In the genomic region with DNA sequence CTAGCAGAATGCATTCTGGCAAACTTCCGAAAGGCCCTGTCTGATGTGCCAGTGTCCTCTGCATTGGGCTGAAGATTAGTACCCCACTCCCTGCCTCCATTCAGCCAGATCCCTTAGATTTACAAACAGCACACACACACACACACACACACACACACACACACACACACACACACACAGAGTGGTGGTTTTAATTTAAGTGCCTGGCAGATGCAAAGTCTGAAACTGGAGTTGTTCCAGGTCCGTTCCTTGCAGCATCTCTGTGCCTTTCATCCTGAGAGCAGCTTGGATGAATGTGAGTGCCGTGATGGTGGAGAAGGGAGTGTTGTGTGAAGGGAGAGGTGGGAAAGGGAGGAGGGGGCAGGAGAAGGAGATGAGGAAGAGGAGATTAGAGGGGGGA, we compare ENCODE assay signal across 14 mouse cellular contexts. TPM values are rescaled to one million over a fixed set of nuclear protein-coding genes. Genes with fewer than 3 reads are reported as not detected.
DNase-seq lines count a peak whose midpoint lies in the region; ATAC-seq and TF ChIP-seq lines count a peak whose summit lies in the region.
"Had no signal": no experiment of that assay in that cellular context is flagged by ENCODE, and none has a peak within 500 bp of the region (broad histone marks: within the 10 kb centered on the region; RNA-seq: fewer than 3 reads in every experiment).

No protein-coding gene starts in this region.

- H3K9me3 ChIP-seq in hindbrain, embryonic 13.5 days: peaks cover 6% of the 10 kb centered on the region; the same call in 1 of the 2 replicates
- H3K9me3 ChIP-seq in hindbrain, embryonic 12.5 days (replicated peaks): no peaks in the 10 kb centered on the region
- H3K9me3 ChIP-seq in midbrain, postnatal 0 days (ENCODE audit: low read length): no peaks in the 10 kb centered on the region
- H3K9me3 ChIP-seq: embryonic facial prominence, embryonic 13.5 days had no signal

- H3K4me2 ChIP-seq in hindbrain, embryonic 13.5 days: peak overlapping the region; percentile 19
- no peak overlapping the region; the same call in 1 of the 2 replicates for H3K4me2 ChIP-seq in hindbrain, embryonic 12.5 days (replicated peaks)
- H3K4me2 ChIP-seq in midbrain, postnatal 0 days (ENCODE audit: low read depth, low read length, poor library complexity, severe bottlenecking): peak overlapping the region; percentile 20; the same call in 1 of the 2 replicates
- H3K4me2 ChIP-seq: embryonic facial prominence, embryonic 13.5 days had no signal

- DNase-seq in brain, adult 2 months (ENCODE audit: low read depth, low spot score): peak; percentile 89
- peak; percentile 41 to 42 for DNase-seq in frontal cortex, postnatal 14 days (ENCODE audit: low spot score in 2 of 2)
- DNase-seq in midbrain, postnatal 0 days (ENCODE audit: low spot score): peak; percentile 67
- DNase-seq in kidney, adult 2 months: no peak
- no peak for DNase-seq in thymus, postnatal 36 days
- DNase-seq: cerebellum, adult 9-10 months; heart, adult 2 months; kidney, postnatal 4 days had no signal

- no peaks in the 10 kb centered on the region for H3K36me3 ChIP-seq in hindbrain, embryonic 13.5 days
- no peaks in the 10 kb centered on the region for H3K36me3 ChIP-seq in hindbrain, embryonic 12.5 days
- H3K36me3 ChIP-seq in midbrain, postnatal 0 days (ENCODE audit: insufficient read depth, low read length): no peaks in the 10 kb centered on the region
- no peaks in the 10 kb centered on the region for H3K36me3 ChIP-seq in kidney, adult 2 months (ENCODE audit: control insufficient read depth, insufficient read depth, low read length)
- H3K36me3 ChIP-seq: embryonic facial prominence, embryonic 13.5 days had no signal

- ATAC-seq in hindbrain, embryonic 13.5 days (ENCODE audit: low FRiP score): no peak
- no peak for ATAC-seq in hindbrain, embryonic 12.5 days (ENCODE audit: low FRiP score)
- ATAC-seq in midbrain, postnatal 0 days (ENCODE audit: low FRiP score): no peak
- no peak for ATAC-seq in erythroid progenitor cell, adult 5-6 weeks (replicated peaks; ENCODE audit: low FRiP score, poor library complexity, severe bottlenecking)

- 0 out of 2 replicates have a peak overlapping the region, but pooled peaks have one; percentile 10 for H3K27ac ChIP-seq in hindbrain, embryonic 13.5 days
- H3K27ac ChIP-seq in hindbrain, embryonic 12.5 days: no peak overlapping the region
- no peak overlapping the region for H3K27ac ChIP-seq in midbrain, postnatal 0 days (ENCODE audit: low read depth, low read length)
- H3K27ac ChIP-seq in kidney, adult 2 months (ENCODE audit: insufficient read depth, low read depth, low read length): no peak overlapping the region
- H3K27ac ChIP-seq: embryonic facial prominence, embryonic 13.5 days; heart, adult 2 months; macrophage had no signal

- peak overlapping the region; percentile 35; the same call in 1 of the 2 replicates for H3K9ac ChIP-seq in hindbrain, embryonic 13.5 days
- no peak overlapping the region for H3K9ac ChIP-seq in hindbrain, embryonic 12.5 days
- no peak overlapping the region for H3K9ac ChIP-seq in midbrain, postnatal 0 days (replicated peaks; ENCODE audit: low read length, poor library complexity, severe bottlenecking)
- H3K9ac ChIP-seq: embryonic facial prominence, embryonic 13.5 days had no signal

- WGBS in hindbrain, embryonic 13.5 days: 37% methylated on average over 3 of the region's 3 CpGs
- 37% methylated on average over 3 of the region's 3 CpGs for WGBS in hindbrain, embryonic 12.5 days
- 34% methylated on average over 3 of the region's 3 CpGs for WGBS in midbrain, postnatal 0 days
- 60% methylated on average over 3 of the region's 3 CpGs for WGBS in kidney, adult 2 months

- TF ChIP-seq POLR2A in kidney, adult 2 months (IDR thresholded peaks at IDR 0.05; ENCODE audit: low read depth, low read length): no peak

- H3K27me3 ChIP-seq in hindbrain, embryonic 13.5 days: no peaks in the 10 kb centered on the region
- no peaks in the 10 kb centered on the region for H3K27me3 ChIP-seq in hindbrain, embryonic 12.5 days
- no peaks in the 10 kb centered on the region for H3K27me3 ChIP-seq in midbrain, postnatal 0 days (ENCODE audit: insufficient read depth, low read length)
- H3K27me3 ChIP-seq in kidney, adult 2 months (replicated peaks; ENCODE audit: control insufficient read depth, insufficient read depth, low read length): no peaks in the 10 kb centered on the region

- H3K4me3 ChIP-seq in hindbrain, embryonic 13.5 days: no peak overlapping the region
- no peak overlapping the region for H3K4me3 ChIP-seq in hindbrain, embryonic 12.5 days
- no peak overlapping the region for H3K4me3 ChIP-seq in midbrain, postnatal 0 days (ENCODE audit: low read depth, low read length)
- H3K4me3 ChIP-seq in kidney, adult 2 months (ENCODE audit: insufficient read depth, low read depth, low read length): no peak overlapping the region
- H3K4me3 ChIP-seq: embryonic facial prominence, embryonic 13.5 days; heart, adult 2 months had no signal

- H3K4me1 ChIP-seq in hindbrain, embryonic 13.5 days (replicated peaks): peaks cover 60% of the 10 kb centered on the region
- peaks cover 19% of the 10 kb centered on the region for H3K4me1 ChIP-seq in hindbrain, embryonic 12.5 days
- H3K4me1 ChIP-seq in midbrain, postnatal 0 days (ENCODE audit: insufficient read depth, low read length): peaks cover 4% of the 10 kb centered on the region; the same call in 1 of the 2 replicates
- H3K4me1 ChIP-seq in kidney, adult 2 months (ENCODE audit: control insufficient read depth, insufficient read depth, low read length): peaks cover 5% of the 10 kb centered on the region; the same call in 1 of the 2 replicates

- TF ChIP-seq CTCF in midbrain, postnatal 0 days (IDR thresholded peaks at IDR 0.05): no peak
- TF ChIP-seq CTCF in kidney, adult 2 months (conservative IDR thresholded peaks at IDR 0.05; ENCODE audit: insufficient read depth, insufficient read length, low read depth, low read length): no peak

RNA-seq across cellular contexts. Expression of a gene that starts 4.2 kb away (rescaled TPM):
- 4.0 and 4.5 TPM in 2 replicates for polyA plus RNA-seq in hindbrain, embryonic 13.5 days (2015; fragmentation: Nextera tagmentation; extraction: Ambion mirVana)
- polyA plus RNA-seq in hindbrain, embryonic 12.5 days (2016; fragmentation: Nextera tagmentation; extraction: Ambion mirVana): 1.9 and 2.1 TPM in 2 replicates
- total RNA-seq in midbrain, postnatal 0 days (2014; rRNA removed): 6.8 and 9.2 TPM in 2 replicates
- polyA plus RNA-seq in midbrain, postnatal 0 days (2015; fragmentation: Nextera tagmentation; extraction: Ambion mirVana): 2.5 and 3.1 TPM in 2 replicates
- polyA plus RNA-seq in kidney, adult 2 months (2012; rRNA removed): not detected in 2 replicates
- total RNA-seq in erythroid progenitor cell, adult 5-6 weeks (2015; ENCODE audit: low replicate concordance): not detected in 2 replicates
- total RNA-seq in erythroid progenitor cell, adult 5-6 weeks (2017; ENCODE audit: low replicate concordance): not detected in 2 replicates
- total RNA-seq: heart, adult 2 months; liver, adult 2 months had no signal
- polyA plus RNA-seq: liver, adult 2 months; macrophage had no signal

Comparison
In these comparisons a context has a peak if more than half of its experiments do, and no peak if none do; other contexts are left out.
1. DNase-seq: peak in brain, adult 2 months (single experiment), frontal cortex, postnatal 14 days (2 of 2) and midbrain, postnatal 0 days (single experiment); none in kidney, adult 2 months (single experiment) and thymus, postnatal 36 days (0 of 2).